Mouse (Mus musculus) ES-E14 (cell line): ENCODE results near the gene Fbxw5. TPM values are rescaled to one million over a fixed set of nuclear protein-coding genes. Genes with fewer than 3 reads are reported as not detected.
A peak's percentile ranks its signal among the peaks of the same experiment; 100 is the strongest.

Source experiments
- DNase-seq: peaks from one replicate; pipeline ENCODE4 v3.0.0-alpha.2; 2013; ENCODE audit warnings: low read depth, low spot score
- H3K27ac ChIP-seq: 2 replicates; pipeline ENCODE4 v1.5.1; 2012; ENCODE audit warnings: low read depth, mild to moderate bottlenecking, low read length, moderate library complexity, mixed read lengths; ENCODE audit not compliant: poor library complexity, insufficient read depth, severe bottlenecking
- H3K36me3 ChIP-seq: 2 replicates; pipeline ENCODE4 v1.6.1; 2012; ENCODE audit warnings: mild to moderate bottlenecking, low read length, moderate library complexity, mixed read lengths; ENCODE audit not compliant: control insufficient read depth, poor library complexity, insufficient read depth, severe bottlenecking
- H3K4me1 ChIP-seq, 2 experiments: fragments of 150-350 bp in 1 of 2; sonication (generic) in 1 of 2; 2 replicates each; pipeline ENCODE4 v1.6.1; 2012; ENCODE audit warnings: low read length in 2 of 2, mild to moderate bottlenecking in 1 of 2, mixed read lengths in 1 of 2; ENCODE audit not compliant: control insufficient read depth in 2 of 2, insufficient read depth in 2 of 2, poor library complexity in 1 of 2
- H3K4me3 ChIP-seq, 2 experiments: fragments of 150-350 bp in 1 of 2; sonication (generic) in 1 of 2; 2 replicates each; pipeline ENCODE4 v1.5.1; 2012; ENCODE audit warnings: low read length in 2 of 2, low read depth in 1 of 2, mild to moderate bottlenecking in 1 of 2, mixed read lengths in 1 of 2; ENCODE audit not compliant: insufficient read depth in 1 of 2, poor library complexity in 1 of 2, severe bottlenecking in 1 of 2
- H3K9ac ChIP-seq: 2 replicates; pipeline ENCODE4 v1.6.1; 2012; ENCODE audit warnings: low read depth, mild to moderate bottlenecking, low read length, mixed read lengths; ENCODE audit not compliant: poor library complexity, insufficient read depth, severe bottlenecking
- H3K9me3 ChIP-seq: fragments of 150-350 bp; sonication (generic); 2 replicates; pipeline ENCODE4 v1.6.1; 2012; ENCODE audit warnings: low read depth, mild to moderate bottlenecking, low read length; ENCODE audit not compliant: control insufficient read depth, insufficient read depth
- CHD2 ChIP-seq: IDR thresholded peaks from 2 replicates; pipeline ENCODE4 v1.6.1; 2014; ENCODE audit warnings: mild to moderate bottlenecking, low read depth, low read length, inconsistent platforms
- HCFC1 ChIP-seq: IDR thresholded peaks from 2 replicates; pipeline ENCODE4 v1.6.1; 2012; ENCODE audit warnings: low read length, inconsistent platforms, borderline replicate concordance; ENCODE audit not compliant: insufficient read depth
- MAFK ChIP-seq: IDR thresholded peaks from 2 replicates; pipeline ENCODE4 v1.6.1; 2014; ENCODE audit warnings: mild to moderate bottlenecking, low read depth, low read length, inconsistent platforms; ENCODE audit not compliant: insufficient read depth
- ZC3H11A ChIP-seq: IDR thresholded peaks from 2 replicates; pipeline ENCODE4 v1.6.1; 2012; ENCODE audit warnings: low read depth, mild to moderate bottlenecking, inconsistent platforms, low read length, borderline replicate concordance
- ZNF384 ChIP-seq: IDR thresholded peaks from 2 replicates; pipeline ENCODE4 v1.6.1; 2012; ENCODE audit warnings: low read depth, low read length, inconsistent platforms
- in situ Hi-C, 2 experiments: fragments of 600-800 bp; cut with MboI; formaldehyde crosslinking; loops; one replicate each; pipeline ENCODE4 v1.15.1; 2025; ENCODE audit warnings: low sequenced_read_pairs in 2 of 2, inconsistent platforms in 1 of 2; ENCODE audit not compliant: unreplicated experiment in 2 of 2
- total RNA-seq: library from RNA; depleted of rRNA; stranded (reverse); fragments of 300-350 nt; gene quantifications from 2 replicates; pipeline ENCODE4 v1.2.3, GENCODE M21; 2012

The Fbxw5 gene
- total RNA-seq, 1 experiment, result 24.5 TPM

- Histone ChIP-seq H3K4me3 (no peak overlapping the region), H3K27ac (no peak overlapping the region), H3K9ac (no peak overlapping the region), H3K9me3 (no peaks in the 10 kb centered on the region), H3K36me3 (no peaks in the 10 kb centered on the region), H3K4me1 (peaks cover 0 to 9% of the 10 kb centered on the region in 2 experiments; a peak in 1 of 4 replicates)
- DNase-seq, result no peak
- TF ChIP-seq ZC3H11A, result no peak
- TF ChIP-seq HCFC1, result no peak
- TF ChIP-seq ZNF384, result no peak
- no peak for TF ChIP-seq MAFK
- TF ChIP-seq CHD2, result no peak
- in situ Hi-C loops, result no loop called here
These were observed 43.3 kb upstream of the Fbxw5 start for GRCm38 (mm10) chr2:25457022-25457896.

DNA sequence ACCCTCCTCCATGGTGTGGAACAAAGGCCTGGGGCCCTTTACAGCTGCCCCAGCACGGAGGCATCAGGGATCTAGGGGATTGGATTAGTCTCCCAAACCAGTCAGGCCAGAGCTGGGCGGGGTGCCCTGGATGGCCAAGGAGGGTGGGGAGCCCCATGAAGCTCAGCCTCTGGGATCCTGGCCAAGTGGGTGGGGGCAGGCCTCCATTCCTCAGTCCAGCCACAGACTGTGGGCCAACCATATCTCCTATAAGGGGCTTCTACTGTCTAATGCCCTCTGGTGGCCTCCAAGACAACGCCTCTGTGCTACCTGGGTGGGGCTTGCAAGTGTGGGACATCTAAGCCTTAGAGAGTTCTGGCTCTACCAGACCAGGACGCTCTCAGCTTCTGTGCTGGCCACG lies 41.6 kb upstream of the Fbxw5 start:
- no peak for TF ChIP-seq CHD2
- TF ChIP-seq ZNF384, result no peak
- no peak for TF ChIP-seq HCFC1
- TF ChIP-seq ZC3H11A, result no peak
- TF ChIP-seq MAFK, result no peak
- H3K4me3 ChIP-seq, result no peak overlapping the region
- no peaks in the 10 kb centered on the region for H3K36me3 ChIP-seq
- in situ Hi-C loops, result no loop called here
- H3K27ac ChIP-seq, result no peak overlapping the region
- H3K9me3 ChIP-seq, result no peaks in the 10 kb centered on the region
- no peak for DNase-seq
- no peak overlapping the region for H3K9ac ChIP-seq
- peaks cover 0 to 9% of the 10 kb centered on the region in 2 experiments; a peak in 1 of 4 replicates for H3K4me1 ChIP-seq

DNA sequence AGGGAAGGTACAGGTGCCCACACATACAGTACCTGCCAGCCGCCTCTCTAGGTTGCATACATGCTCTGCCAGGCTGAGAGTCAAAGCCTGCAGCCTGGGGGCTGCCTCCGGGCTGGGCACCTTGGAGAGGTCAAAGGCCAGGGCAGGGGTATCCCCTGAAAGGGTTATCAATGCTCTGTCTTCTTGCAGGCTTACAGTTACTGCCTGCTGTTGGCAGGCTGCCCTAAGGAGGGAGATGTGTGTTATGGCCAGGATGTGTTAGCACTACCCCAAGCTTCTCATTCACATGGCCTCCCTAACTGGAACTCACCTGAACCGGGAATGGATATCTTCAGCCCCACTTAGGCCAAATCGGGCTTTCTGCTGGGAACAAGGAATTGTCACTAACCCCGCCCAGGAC lies 40.4 kb upstream of the Fbxw5 start:
- TF ChIP-seq HCFC1 (no peak), ZNF384 (no peak), MAFK (no peak), ZC3H11A (no peak), CHD2 (no peak)
- H3K4me3 ChIP-seq, result peak overlapping the region; percentile 68 to 79
- no peak for DNase-seq
- H3K27ac ChIP-seq, result peak overlapping the region; percentile 23; the same call in 1 of the 2 replicates
- H3K9me3 ChIP-seq, result no peaks in the 10 kb centered on the region
- in situ Hi-C loops, result no loop called here
- peaks cover 0 to 9% of the 10 kb centered on the region in 2 experiments; a peak in 1 of 4 replicates for H3K4me1 ChIP-seq
- no peaks in the 10 kb centered on the region for H3K36me3 ChIP-seq
- no peak overlapping the region; the same call in 1 of the 2 replicates for H3K9ac ChIP-seq

DNA sequence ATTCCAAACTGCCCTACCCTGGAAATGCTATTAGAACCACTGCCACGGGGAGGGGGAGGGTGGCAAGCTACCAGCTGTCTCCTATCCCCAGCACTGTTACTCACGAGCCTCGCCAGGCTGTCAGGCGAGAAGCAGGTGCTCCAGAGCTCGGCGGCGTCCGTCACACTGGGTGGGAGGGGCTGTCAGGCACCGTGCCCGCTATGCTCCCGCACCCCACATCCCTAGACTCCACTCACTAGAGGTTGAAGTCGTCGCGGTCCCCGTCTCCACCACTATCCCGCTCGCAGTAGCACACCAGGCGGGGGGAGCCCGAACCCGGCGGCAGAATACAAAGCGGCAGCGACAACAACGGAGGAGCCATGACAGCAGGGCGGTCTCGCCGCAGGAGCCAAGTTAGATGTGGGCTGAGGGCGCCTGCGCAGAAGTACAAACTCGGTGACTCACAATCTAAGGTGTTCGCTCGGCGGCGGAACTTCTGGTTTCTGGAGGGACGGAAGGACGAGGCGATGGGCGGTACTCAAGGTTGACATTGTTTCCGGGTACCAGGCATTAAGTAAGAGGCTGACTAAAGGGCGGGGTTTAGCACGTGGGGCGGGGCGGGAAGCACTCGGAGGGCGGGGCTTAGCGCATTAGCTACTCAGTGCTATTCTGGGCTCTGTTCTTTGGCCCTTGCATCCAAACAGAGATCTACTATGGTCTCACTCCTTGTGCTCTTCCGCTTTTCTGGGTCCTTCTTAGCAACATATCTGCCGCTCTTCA lies 39.8 kb upstream of the Fbxw5 start, which contains the start of gene Paxx:
Gene Paxx, minus strand, starts transcription at position 544 of the 759 bp plus-strand sequence.
- no peaks in the 10 kb centered on the region for H3K9me3 ChIP-seq
- no peak for TF ChIP-seq ZC3H11A
- TF ChIP-seq ZNF384, result no peak
- no peak for TF ChIP-seq MAFK
- TF ChIP-seq CHD2, result no peak
- no peak for TF ChIP-seq HCFC1

More for the DNA sequence above, 39.8 kb upstream of the Fbxw5 start, which contains the start of gene Paxx:
- in situ Hi-C loops, result no loop called here
- no peaks in the 10 kb centered on the region for H3K36me3 ChIP-seq
- H3K9ac ChIP-seq, result peak within 1 kb of the TSS; percentile 82
- peak within 1 kb of the TSS; percentile 68 to 79 for H3K4me3 ChIP-seq
- peak within 1 kb of the TSS; percentile 23; the same call in 1 of the 2 replicates for H3K27ac ChIP-seq
- DNase-seq, result peak; percentile 97
- H3K4me1 ChIP-seq, result peaks cover 0 to 9% of the 10 kb centered on the region in 2 experiments; a peak in 1 of 4 replicates
